Mouse (Mus musculus): ENCODE measurements at regions not wholly inside any gene's neighbourhood (a gene's known extent, or its start where the extent isn't known, plus 50 kb on each side); places are given as distances from the start of the nearest gene placed in this dataset.

GRCm38 (mm10) chr14:67626181-67626580 lies 1617.2 kb upstream of the Gulo start:
- no peak for DNase-seq

DNA sequence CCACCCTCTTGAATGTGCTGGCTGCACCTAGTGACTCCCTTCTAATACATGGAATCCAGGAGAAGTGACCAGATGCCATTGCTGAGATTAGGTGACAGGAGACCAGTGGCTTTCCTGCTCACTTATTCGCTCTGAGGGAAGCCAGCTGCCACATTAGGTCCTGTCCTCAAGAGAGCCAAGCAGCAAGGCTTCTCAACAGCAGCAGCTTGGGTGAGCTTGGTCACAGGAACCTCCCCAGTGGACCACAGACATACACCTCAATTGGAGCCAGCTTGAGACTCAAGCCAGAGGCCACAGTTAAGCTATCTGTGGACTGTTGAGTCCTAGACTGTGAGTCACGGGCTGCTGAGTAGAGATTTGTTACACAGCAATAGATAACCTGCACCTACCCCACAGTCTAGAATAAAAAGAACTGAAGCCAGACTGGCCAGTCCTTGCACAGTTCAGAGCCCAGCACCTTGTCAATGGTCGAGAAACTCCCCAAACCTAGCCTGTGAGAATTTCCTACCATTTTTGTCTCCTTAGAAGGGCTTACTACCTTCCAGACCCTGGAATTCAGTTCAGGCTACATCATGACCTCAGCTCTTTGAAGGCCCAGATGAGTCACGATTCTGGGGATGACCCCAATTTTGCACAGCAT lies 1615.0 kb upstream of the Gulo start:
- DNase-seq: no peak

GRCm38 (mm10) chr14:67622911-67623310 lies 1613.9 kb upstream of the Gulo start:
- no peak for DNase-seq

- DNase-seq: no peak
Observed at GRCm38 (mm10) chr14:67621486-67621885, 1612.5 kb upstream of the Gulo start.

- peak; percentile 45 for DNase-seq
Observed at GRCm38 (mm10) chr14:67620854-67621476, 1612.0 kb upstream of the Gulo start.

GRCm38 (mm10) chr14:67619571-67619970 lies 1610.6 kb upstream of the Gulo start:
- DNase-seq: peak; percentile 38

GRCm38 (mm10) chr14:67614369-67614768 lies 1605.4 kb upstream of the Gulo start:
- DNase-seq: no peak

DNA sequence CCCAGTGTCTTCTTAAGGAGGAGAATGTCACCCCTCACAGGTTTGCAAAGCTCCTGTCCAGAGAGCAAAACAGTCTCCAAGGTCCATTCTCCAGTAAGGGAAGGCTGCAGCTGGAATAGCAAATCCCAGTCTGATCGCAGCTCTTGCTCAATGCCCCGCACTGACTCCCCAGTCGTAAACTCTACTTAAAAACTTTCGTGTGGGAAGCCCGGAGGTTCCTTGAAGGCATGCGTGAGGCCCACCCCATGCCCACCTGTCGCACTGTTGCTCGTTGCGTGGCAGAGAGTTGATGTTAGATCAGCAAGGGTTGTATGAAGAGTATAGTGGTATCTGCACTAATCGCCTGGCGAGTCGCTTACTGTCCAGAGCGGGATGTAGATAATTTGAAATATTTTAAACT lies 1604.7 kb upstream of the Gulo start:
- no peak for DNase-seq

DNA sequence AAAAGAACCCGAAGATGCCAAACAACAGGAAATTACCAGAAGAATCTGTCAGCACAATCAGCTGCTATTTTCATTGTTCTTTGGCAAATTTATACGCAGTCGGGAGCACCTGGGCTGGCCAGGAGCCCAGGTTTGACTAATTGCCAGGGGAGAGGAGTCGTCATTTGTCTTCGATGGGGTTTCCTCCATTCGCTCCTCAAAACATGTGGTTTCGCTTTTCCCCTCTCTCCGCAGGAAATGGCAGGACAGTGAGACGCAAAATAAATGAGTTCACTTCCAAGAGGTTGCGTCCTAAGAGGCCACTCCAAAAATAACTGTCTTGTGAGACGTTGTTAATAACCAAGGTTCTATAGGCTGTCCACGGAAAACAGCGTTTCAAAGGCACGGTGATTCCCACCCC lies 1604.2 kb upstream of the Gulo start:
- peak; percentile 28 for DNase-seq

DNA sequence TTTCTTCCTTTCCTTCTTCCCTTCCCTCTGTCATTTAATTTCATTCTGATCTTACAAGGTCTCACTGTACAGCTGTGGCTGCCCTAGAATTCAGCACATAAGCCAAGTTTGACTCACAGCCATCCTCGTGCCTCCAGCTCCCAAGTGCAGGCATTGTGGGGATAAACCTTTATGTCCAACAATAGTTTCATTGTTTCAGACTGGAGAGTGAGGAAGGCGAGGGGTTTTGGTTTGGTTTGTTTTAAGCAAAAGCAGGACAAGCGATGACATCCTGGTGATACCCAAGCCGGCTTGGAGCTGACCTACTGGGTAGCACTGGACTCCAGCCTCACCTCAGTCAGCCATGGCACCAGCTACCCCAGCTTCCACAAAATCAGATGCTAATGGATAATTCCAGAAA lies 1603.5 kb upstream of the Gulo start:
- no peak for DNase-seq

DNA sequence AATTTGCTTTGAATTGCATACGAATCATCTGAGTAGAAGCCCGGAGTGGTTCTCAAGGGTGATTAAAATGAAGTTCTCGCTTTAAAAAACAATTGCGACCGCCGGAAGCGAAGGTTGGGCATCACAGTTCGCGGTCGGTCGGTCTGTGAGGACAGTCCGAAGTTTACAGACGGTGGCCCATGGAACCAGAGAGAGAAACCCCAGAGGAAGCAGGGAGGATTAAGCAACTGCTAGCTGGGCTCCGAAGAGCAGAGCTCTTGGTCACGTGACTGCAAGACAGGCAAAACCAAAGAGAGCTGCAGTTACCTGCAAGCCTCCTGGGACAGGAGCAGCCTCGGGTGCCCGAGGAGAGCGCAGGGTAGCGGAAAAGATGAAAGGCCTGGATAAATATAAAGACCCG lies 1599.3 kb upstream of the Gulo start:
- no peak for DNase-seq

GRCm38 (mm10) chr14:67602960-67603359 lies 1594.0 kb upstream of the Gulo start:
- DNase-seq: no peak

- DNase-seq: peak; percentile 21
Observed at GRCm38 (mm10) chr14:67599734-67600133, 1590.7 kb upstream of the Gulo start.

GRCm38 (mm10) chr14:67588627-67589026 lies 1579.6 kb upstream of the Gulo start:
- DNase-seq: no peak

DNA sequence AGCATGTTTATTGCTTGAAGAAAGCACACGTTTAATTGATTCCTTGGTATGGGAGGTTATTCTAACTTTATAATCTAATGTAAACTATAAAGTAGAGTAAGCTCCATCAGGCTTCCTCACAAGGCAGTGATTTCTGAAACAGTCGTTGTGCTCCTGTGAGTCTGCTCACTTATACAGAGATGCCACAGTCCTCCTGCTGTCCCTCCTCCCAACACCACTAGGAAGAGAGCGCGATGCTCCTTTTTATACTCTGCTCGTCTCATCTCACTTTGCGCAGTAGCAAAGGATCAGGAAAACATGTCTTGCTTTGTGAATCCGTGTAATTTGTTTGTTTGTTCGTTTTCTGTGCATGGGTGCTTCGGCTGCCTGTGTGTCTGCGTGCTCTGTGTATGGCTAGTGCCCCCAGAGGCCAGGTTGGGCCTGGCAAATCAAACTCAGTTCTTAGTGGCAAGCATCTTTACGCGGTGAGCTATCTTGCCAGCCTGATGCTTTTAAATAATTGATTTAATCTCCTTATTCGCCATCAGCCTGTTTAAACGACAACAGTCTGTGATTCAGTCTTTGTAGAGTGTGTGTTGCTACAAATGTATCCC lies 1575.5 kb upstream of the Gulo start:
- no peak for DNase-seq

DNA sequence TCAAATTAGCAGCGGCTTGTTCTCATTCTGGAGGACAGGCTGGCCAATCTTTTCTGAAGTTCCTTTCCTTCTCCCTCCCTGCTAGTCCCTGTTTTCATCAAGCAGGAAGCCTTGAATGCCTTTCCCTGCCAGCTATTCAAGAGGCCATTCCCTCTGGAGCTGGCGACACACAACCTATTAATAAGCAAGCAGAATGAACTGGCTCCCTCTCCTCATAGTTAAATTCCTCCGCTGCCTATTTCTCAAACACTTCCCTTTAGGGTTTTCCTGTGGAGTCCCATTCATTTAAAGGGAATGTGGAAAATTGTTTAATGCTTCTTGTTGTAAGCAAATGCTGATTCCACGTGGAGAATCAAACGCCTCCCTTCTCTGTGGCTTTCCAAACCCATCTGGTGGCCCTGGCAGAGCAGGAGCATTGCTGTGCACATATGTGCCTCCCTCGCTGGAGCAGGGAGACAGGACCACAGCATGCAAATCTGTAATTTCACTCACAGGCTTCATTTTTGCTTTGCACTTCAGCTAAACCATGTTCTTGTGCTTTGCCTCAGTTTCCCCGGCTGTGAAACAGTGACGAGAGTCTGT lies 1573.3 kb upstream of the Gulo start:
- no peak for DNase-seq

DNA sequence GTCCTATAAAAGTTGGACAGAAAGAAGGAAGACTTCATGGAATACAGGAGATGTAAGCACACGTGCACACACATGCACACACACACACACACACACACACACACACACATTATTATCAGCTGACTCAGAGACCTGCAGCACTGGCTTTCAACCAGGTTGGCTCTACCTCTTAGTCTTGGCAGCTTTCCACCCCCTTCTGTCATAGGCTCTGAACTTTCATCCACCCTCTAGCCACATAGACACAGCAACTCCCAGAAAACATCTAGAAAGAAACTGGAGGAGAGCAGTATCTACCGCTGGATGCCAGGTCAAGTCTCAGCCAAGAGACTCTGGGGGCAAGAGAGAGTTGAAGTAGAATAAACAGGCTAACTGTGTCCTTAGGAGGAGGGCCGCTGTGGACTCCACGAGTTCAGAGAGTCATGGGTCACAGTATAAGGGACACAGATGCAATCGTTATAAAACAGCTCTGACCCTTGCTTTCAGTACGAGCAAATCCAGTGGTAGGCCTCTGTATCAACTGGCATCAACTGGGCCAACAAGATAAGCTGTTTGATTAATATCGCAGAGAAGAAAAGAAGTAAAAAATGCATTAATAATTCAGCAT lies 1565.4 kb upstream of the Gulo start:
- DNase-seq: no peak

DNA sequence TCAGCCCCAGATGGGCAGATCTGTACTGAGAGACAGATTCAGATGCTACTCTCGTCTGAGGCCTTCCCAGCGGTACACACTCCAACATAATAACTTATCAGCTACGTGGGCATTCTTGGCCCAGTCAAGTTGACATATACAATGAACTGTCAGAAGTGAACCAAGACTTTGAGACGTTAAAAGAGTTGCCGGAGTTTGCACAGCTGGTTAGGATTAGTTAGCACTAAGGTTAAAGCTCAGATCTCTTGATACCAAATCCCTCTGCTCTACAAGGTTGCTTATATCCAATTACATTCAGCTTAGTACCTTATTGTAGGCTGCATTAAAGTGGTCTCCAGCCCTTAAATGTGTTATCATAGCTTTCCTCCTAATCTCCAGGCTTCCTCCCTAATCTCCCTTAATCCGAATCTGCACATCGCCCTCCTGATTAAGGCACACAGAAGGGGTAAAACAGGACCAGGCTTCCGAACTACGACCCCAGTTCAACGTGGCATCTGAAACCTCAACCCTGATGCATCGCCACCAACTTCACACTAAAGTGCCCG lies 1564.5 kb upstream of the Gulo start:
- DNase-seq: no peak

DNA sequence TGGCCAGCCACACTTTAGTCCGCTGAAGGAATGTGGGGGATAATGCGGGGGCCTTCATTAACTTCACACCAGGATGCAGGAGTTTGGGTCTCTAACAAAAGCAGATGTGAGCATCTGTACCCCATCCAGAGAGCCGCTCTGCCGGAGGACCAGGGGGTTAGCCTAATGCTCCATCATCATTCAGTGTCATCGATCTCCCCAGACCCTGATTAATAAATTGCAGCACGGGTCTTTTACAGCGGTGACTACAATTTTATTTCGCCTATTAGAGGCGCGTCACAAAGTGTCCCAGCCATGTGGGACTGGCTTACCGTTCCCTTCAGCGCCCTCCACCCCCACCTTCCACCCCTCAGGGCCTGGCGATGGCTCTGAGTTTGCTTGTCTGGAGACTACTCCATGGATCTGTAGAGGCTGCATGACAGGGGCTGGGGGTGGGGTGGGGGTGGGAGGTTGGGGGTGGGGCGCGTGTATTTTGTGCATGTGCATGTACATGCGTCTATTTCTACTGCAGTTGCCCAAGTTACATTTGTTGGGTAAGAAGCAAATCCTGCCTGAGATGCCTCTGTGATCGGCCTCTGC lies 1560.8 kb upstream of the Gulo start:
- DNase-seq: no peak

GRCm38 (mm10) chr14:67568896-67569743 lies 1560.1 kb upstream of the Gulo start:
- no peak for DNase-seq

DNA sequence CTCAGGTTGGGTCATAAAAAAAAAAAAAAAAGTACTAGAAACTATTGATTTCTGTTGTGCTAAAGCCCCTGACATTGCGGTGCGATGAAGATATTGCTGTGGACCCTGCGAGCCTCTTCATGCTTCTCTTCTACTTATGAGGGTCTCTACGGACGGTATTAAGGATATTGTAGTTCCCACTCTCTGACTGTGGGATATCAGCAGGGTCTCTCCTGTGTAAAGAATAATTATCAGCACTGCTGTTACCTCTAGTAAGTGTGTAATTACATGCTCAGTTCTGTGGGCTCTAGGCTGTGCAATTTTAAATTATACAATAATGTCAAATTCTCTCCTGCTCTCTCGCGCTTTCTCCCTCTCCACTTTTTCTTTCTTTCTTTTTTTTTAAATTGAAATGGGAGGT lies 1545.9 kb upstream of the Gulo start:
- DNase-seq: no peak
